Mouse (Mus musculus) liver, postnatal 0 days (tissue): ENCODE results near the gene Agbl4. TPM values are rescaled to one million over a fixed set of nuclear protein-coding genes. Genes with fewer than 3 reads are reported as not detected.

Experiments
- ATAC-seq: fragments of 200-750 bp; cut with Nextera tagmentation; 2 replicates; pipeline ENCODE4 v1.8.0; 2017; ENCODE audit warnings: mild to moderate bottlenecking, moderate library complexity
- DNase-seq: peaks from one replicate; pipeline ENCODE4 v3.0.0-alpha.2; 2016
- H3K27ac ChIP-seq: fragments of 300-500 bp; sonication (generic); 2 replicates; pipeline ENCODE4 v1.5.1; 2014; ENCODE audit warnings: antibody characterized with exemption, moderate library complexity, mild to moderate bottlenecking, low read depth
- H3K27me3 ChIP-seq: fragments of 300-500 bp; sonication (generic); 2 replicates; pipeline ENCODE4 v1.6.1; 2014; ENCODE audit warnings: low read length, control low read depth, mixed read lengths; ENCODE audit not compliant: insufficient read depth
- H3K36me3 ChIP-seq: fragments of 300-500 bp; sonication (generic); replicated peaks from 2 replicates; pipeline ENCODE4 v1.6.1; 2014; ENCODE audit warnings: mild to moderate bottlenecking, control low read depth, low read length, moderate library complexity, mixed read lengths; ENCODE audit not compliant: insufficient read depth
- H3K4me1 ChIP-seq: fragments of 300-500 bp; sonication (generic); 2 replicates; pipeline ENCODE4 v1.6.1; 2014; ENCODE audit warnings: antibody characterized with exemption, mild to moderate bottlenecking, control low read depth; ENCODE audit not compliant: insufficient read depth
- H3K4me2 ChIP-seq: fragments of 300-500 bp; sonication (generic); 2 replicates; pipeline ENCODE4 v1.6.1; 2014; ENCODE audit warnings: low read depth, mild to moderate bottlenecking, low read length, moderate library complexity, mixed read lengths
- H3K4me3 ChIP-seq: fragments of 300-500 bp; sonication (generic); 2 replicates; pipeline ENCODE4 v1.5.1; 2014; ENCODE audit warnings: low read depth, low read length
- H3K9ac ChIP-seq: fragments of 300-500 bp; sonication (generic); replicated peaks from 2 replicates; pipeline ENCODE4 v1.6.1; 2014; ENCODE audit warnings: mild to moderate bottlenecking, moderate library complexity
- H3K9me3 ChIP-seq: fragments of 300-500 bp; sonication (generic); 2 replicates; pipeline ENCODE4 v1.6.1; 2016; ENCODE audit warnings: mild to moderate bottlenecking, control low read depth, low read length, mixed read lengths
- CTCF ChIP-seq: sonication (generic); IDR thresholded peaks from 2 replicates; pipeline ENCODE4 v1.5.1; 2016; ENCODE audit warnings: antibody characterized with exemption, low read depth
- EP300 ChIP-seq: IDR thresholded peaks from 2 replicates; pipeline ENCODE4 v1.6.1; 2016; ENCODE audit warnings: antibody characterized with exemption, low read depth, mild to moderate bottlenecking
- WGBS: fragments of 180-500 bp; shearing (Covaris S2); extraction: QIAGEN DNeasy Blood & Tissue Kit; methylation state at CpG from one replicate; pipeline ENCODE4 v1.1.7; 2014; ENCODE audit not compliant: insufficient replicate concordance; 5-methylcytosine and 5-hydroxymethylcytosine counted together
- polyA plus RNA-seq: library from polyadenylated mRNA; unstranded; fragments of >200 nt; fragmentation: Nextera tagmentation; extraction: Ambion mirVana; gene quantifications from 2 replicates; pipeline ENCODE4 v1.2.1, GENCODE M21; 2015

The Agbl4 gene
- polyA plus RNA-seq, 1 experiment from 2014 or later: not detected

DNA sequence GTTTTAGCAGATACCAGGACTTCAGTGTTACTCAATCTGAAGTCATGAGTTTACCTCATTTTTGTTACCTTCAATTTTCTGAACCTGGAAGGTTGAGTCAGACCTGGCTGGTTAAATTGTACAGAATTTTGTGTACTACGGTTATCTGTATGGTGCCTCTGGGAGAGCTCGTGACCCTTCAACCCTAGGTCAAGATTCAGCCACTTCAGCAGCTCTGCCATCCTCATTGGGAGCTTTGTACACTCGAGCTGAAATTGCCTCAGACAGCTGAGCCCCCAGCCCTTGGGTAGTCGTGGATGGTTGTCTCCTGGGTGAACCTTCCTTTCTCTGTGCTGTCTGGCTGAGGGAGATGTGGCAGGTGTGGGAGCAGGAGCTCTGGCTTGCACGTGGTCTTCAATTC is 1034.6 kb downstream of the Agbl4 start:
- no peaks in the 10 kb centered on the region for H3K4me1 ChIP-seq
- 49% methylated on average over 5 of the region's 5 CpGs for WGBS
- no peak for TF ChIP-seq CTCF
- TF ChIP-seq EP300: no peak

GRCm38 (mm10) chr4:111432417-111432816 is 1035.0 kb downstream of the Agbl4 start:
- DNase-seq (no peak), ATAC-seq (no peak)
- WGBS: 58% methylated on average over 5 of the region's 5 CpGs
- TF ChIP-seq CTCF: no peak
- no peak overlapping the region for H3K27ac ChIP-seq
- no peaks in the 10 kb centered on the region for H3K27me3 ChIP-seq
- H3K9ac ChIP-seq: no peak overlapping the region
- H3K9me3 ChIP-seq: no peaks in the 10 kb centered on the region
- H3K4me3 ChIP-seq: no peak overlapping the region
- H3K4me1 ChIP-seq: no peaks in the 10 kb centered on the region
- no peak overlapping the region for H3K4me2 ChIP-seq
- H3K36me3 ChIP-seq: no peaks in the 10 kb centered on the region

More for the DNA sequence above, 1034.6 kb downstream of the Agbl4 start:
- Histone ChIP-seq H3K4me2 (no peak overlapping the region), H3K4me3 (no peak overlapping the region), H3K27me3 (no peaks in the 10 kb centered on the region), H3K9me3 (no peaks in the 10 kb centered on the region), H3K9ac (no peak overlapping the region), H3K27ac (no peak overlapping the region), H3K36me3 (no peaks in the 10 kb centered on the region)
- DNase-seq: no peak
- ATAC-seq: no peak

DNA sequence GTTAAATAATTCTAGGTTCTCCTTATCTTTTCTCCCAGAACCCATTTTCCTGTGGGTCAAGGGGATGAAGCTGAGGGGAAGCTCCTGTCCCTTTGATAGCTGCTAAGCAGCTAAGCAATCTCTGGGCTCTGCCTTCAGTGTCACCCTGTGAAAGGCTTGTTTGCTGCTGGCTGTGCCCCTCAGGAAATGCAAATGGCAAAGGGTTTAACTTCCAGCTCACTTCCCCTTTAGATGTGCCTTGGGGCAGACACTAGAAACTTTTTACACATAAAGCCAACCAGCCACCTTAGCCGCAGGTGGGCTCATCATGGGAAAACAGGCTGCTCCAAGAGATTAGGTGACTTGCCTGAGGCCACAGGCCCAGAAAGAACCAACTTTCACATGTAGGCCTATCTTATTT is 1044.2 kb downstream of the Agbl4 start:
- ATAC-seq (no peak), DNase-seq (no peak)
- WGBS: 63% methylated on average over 1 of the region's 1 CpGs
- TF ChIP-seq CTCF (no peak), EP300 (no peak)
- Histone ChIP-seq H3K36me3 (no peaks in the 10 kb centered on the region), H3K9me3 (no peaks in the 10 kb centered on the region), H3K9ac (no peak overlapping the region), H3K27ac (no peak overlapping the region), H3K4me2 (no peak overlapping the region), H3K4me1 (peaks cover 2% of the 10 kb centered on the region; the same call in 1 of the 2 replicates), H3K27me3 (no peaks in the 10 kb centered on the region), H3K4me3 (no peak overlapping the region)

- H3K36me3 ChIP-seq: no peaks in the 10 kb centered on the region
- H3K4me3 ChIP-seq: no peak overlapping the region
- no peak; the same call in 1 of the 2 replicates for ATAC-seq
- no peak overlapping the region for H3K4me2 ChIP-seq
- no peaks in the 10 kb centered on the region for H3K9me3 ChIP-seq
- no peaks in the 10 kb centered on the region for H3K27me3 ChIP-seq
- H3K27ac ChIP-seq: no peak overlapping the region
- no peak overlapping the region for H3K9ac ChIP-seq
- H3K4me1 ChIP-seq: peaks cover 2% of the 10 kb centered on the region; the same call in 1 of the 2 replicates
- no peak for DNase-seq
- 55% methylated on average over 1 of the region's 1 CpGs for WGBS
- TF ChIP-seq EP300: no peak
Observed at GRCm38 (mm10) chr4:111442435-111443238, 1045.2 kb downstream of the Agbl4 start.

- no peak overlapping the region for H3K27ac ChIP-seq
- no peak overlapping the region for H3K4me3 ChIP-seq
- peaks cover 2% of the 10 kb centered on the region; the same call in 1 of the 2 replicates for H3K4me1 ChIP-seq
- H3K4me2 ChIP-seq: no peak overlapping the region
- no peaks in the 10 kb centered on the region for H3K9me3 ChIP-seq
- no peak for ATAC-seq
- H3K9ac ChIP-seq: no peak overlapping the region
- DNase-seq: no peak
- no peaks in the 10 kb centered on the region for H3K27me3 ChIP-seq
- no peak for TF ChIP-seq EP300
- TF ChIP-seq CTCF: no peak
- WGBS: 79% methylated on average over 10 of the region's 10 CpGs
- H3K36me3 ChIP-seq: no peaks in the 10 kb centered on the region
Observed at GRCm38 (mm10) chr4:111443906-111444615, 1046.6 kb downstream of the Agbl4 start.

DNA sequence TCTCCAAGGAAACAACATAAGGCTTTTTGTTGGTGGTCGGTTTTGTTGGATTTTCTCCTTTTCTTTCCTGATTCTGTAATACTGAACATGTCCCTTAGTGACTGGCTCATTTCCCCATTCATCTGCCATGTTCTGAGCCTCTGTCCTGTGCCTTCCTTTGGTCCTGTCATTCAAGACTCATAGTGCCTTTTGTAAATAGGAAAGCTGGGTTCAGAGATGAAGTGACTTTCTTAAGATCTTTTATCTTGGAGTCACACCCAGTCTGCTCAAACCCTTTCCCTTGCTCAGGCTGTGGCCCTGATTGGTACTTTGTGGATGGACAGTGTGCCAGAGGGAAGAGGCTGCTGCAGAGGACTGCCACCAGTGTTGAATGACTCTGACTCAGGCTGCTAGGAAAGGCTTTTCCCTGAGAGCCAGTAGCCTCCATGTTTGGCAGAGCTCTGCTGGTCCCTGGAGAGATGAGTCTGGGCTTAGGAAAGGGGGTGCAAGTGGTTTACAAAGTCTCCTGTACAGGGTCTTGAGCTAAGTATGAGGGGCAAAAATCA is 1047.2 kb downstream of the Agbl4 start:
- Histone ChIP-seq H3K27me3 (no peaks in the 10 kb centered on the region), H3K9ac (no peak overlapping the region), H3K4me3 (no peak overlapping the region), H3K4me1 (peaks cover 2% of the 10 kb centered on the region; the same call in 1 of the 2 replicates), H3K9me3 (no peaks in the 10 kb centered on the region), H3K27ac (no peak overlapping the region), H3K4me2 (no peak overlapping the region), H3K36me3 (no peaks in the 10 kb centered on the region)
- DNase-seq (no peak), ATAC-seq (no peak)
- 53% methylated on average over 1 of the region's 1 CpGs for whole genome bisulfite sequencing
- TF ChIP-seq CTCF (no peak), EP300 (no peak)
